In the genomic region with DNA sequence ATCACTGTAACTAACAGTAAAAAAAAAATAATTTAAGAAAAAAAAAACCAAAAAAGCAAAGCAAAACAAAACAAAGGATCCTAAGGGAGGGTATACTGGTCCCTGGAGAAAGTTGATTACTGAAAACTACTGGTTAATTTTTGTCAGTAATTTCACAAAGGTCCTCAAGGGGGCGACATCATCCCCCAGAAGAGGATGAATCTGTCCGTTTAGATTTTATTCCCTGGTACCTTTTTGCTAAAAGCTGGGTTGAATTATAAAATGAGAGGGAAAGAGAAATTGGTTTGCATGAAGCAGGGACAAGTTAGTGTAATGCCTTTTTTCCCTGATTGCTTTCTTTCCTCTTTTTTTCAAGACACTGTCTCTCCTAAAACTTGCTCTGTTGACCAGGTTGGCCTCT, we compare ENCODE assay signal across 7 mouse cellular contexts. TPM values are rescaled to one million over a fixed set of nuclear protein-coding genes. Genes with fewer than 3 reads are reported as not detected.
A peak's percentile ranks its signal among the peaks of the same experiment; 100 is the strongest.
DNase-seq lines count a peak whose midpoint lies in the region; ATAC-seq and TF ChIP-seq lines count a peak whose summit lies in the region.

No protein-coding gene starts in this region.

- peak; percentile 80 for DNase-seq in hindbrain, embryonic 14.5 days (ENCODE audit: low spot score)
- DNase-seq in hindbrain, embryonic 10.5 days (ENCODE audit: low spot score): no peak
- DNase-seq in spleen, postnatal 36 days (ENCODE audit: low spot score in 2 of 2): peak; percentile 23 to 61
- no peak for DNase-seq in spleen, adult 12 weeks (ENCODE audit: low spot score)
- DNase-seq in brain, adult 2 months (ENCODE audit: low read depth, low spot score): peak; percentile 69
- peak; percentile 82 for DNase-seq in limb, embryonic 14.5 days (ENCODE audit: low spot score)

- no peak overlapping the region for H3K4me3 ChIP-seq in hindbrain, embryonic 14.5 days (replicated peaks; ENCODE audit: low read length)
- H3K4me3 ChIP-seq in hindbrain, embryonic 10.5 days: no peak overlapping the region
- H3K4me3 ChIP-seq in limb, embryonic 14.5 days (replicated peaks; ENCODE audit: low read length): no peak overlapping the region

- H3K9ac ChIP-seq in hindbrain, embryonic 14.5 days: no peak overlapping the region
- no peak overlapping the region for H3K9ac ChIP-seq in limb, embryonic 14.5 days (ENCODE audit: low read depth, low read length, severe bottlenecking)

- no peak for ATAC-seq in hindbrain, embryonic 14.5 days (ENCODE audit: low FRiP score)
- no peak for ATAC-seq in limb, embryonic 14.5 days (ENCODE audit: low FRiP score, low read depth)
- no peak for ATAC-seq in erythroblast, adult 5-6 weeks (replicated peaks; ENCODE audit: low FRiP score, poor library complexity, severe bottlenecking)

- TF ChIP-seq POLR2A in limb, embryonic 14.5 days (IDR thresholded peaks at IDR 0.05; ENCODE audit: borderline replicate concordance, extremely low read depth, insufficient read depth, insufficient read length): no peak

- no peaks in the 10 kb centered on the region for H3K27me3 ChIP-seq in hindbrain, embryonic 14.5 days (ENCODE audit: control insufficient read depth, insufficient read depth, low read length)
- H3K27me3 ChIP-seq in hindbrain, embryonic 10.5 days (ENCODE audit: insufficient read depth, poor library complexity, severe bottlenecking): no peaks in the 10 kb centered on the region
- no peaks in the 10 kb centered on the region for H3K27me3 ChIP-seq in limb, embryonic 14.5 days (ENCODE audit: control insufficient read depth, insufficient read depth, low read length)

- H3K9me3 ChIP-seq in hindbrain, embryonic 14.5 days (ENCODE audit: control insufficient read depth, low read length): no peaks in the 10 kb centered on the region
- H3K9me3 ChIP-seq in hindbrain, embryonic 10.5 days: no peaks in the 10 kb centered on the region
- H3K9me3 ChIP-seq in limb, embryonic 14.5 days (ENCODE audit: control insufficient read depth, low read length): no peaks in the 10 kb centered on the region

- H3K36me3 ChIP-seq in hindbrain, embryonic 14.5 days (replicated peaks; ENCODE audit: control insufficient read depth, insufficient read depth): no peaks in the 10 kb centered on the region
- H3K36me3 ChIP-seq in hindbrain, embryonic 10.5 days: no peaks in the 10 kb centered on the region
- H3K36me3 ChIP-seq in limb, embryonic 14.5 days (ENCODE audit: control insufficient read depth, insufficient read depth, low read length): no peaks in the 10 kb centered on the region

- no peaks in the 10 kb centered on the region; the same call in 1 of the 2 replicates for H3K4me1 ChIP-seq in hindbrain, embryonic 14.5 days (replicated peaks; ENCODE audit: control insufficient read depth, insufficient read depth, low read length)
- peaks cover 8% of the 10 kb centered on the region for H3K4me1 ChIP-seq in hindbrain, embryonic 10.5 days (replicated peaks)
- H3K4me1 ChIP-seq in limb, embryonic 14.5 days (ENCODE audit: control insufficient read depth, insufficient read depth, low read length): peaks cover 7% of the 10 kb centered on the region

- H3K27ac ChIP-seq in hindbrain, embryonic 14.5 days: no peak overlapping the region
- H3K27ac ChIP-seq in hindbrain, embryonic 10.5 days: no peak overlapping the region
- H3K27ac ChIP-seq in limb, embryonic 14.5 days (replicated peaks; ENCODE audit: low read depth, low read length): no peak overlapping the region

- no peak overlapping the region for H3K4me2 ChIP-seq in hindbrain, embryonic 14.5 days (replicated peaks)
- no peak overlapping the region for H3K4me2 ChIP-seq in limb, embryonic 14.5 days (replicated peaks; ENCODE audit: low read depth, low read length, severe bottlenecking)

- 0% methylated on average over 2 of the region's 2 CpGs for WGBS in hindbrain, embryonic 14.5 days
- 2% methylated on average over 2 of the region's 2 CpGs for WGBS in hindbrain, embryonic 10.5 days
- WGBS in limb, embryonic 14.5 days: 3% methylated on average over 2 of the region's 2 CpGs

RNA-seq across cellular contexts. Expression of a gene that starts 4.8 kb away (rescaled TPM):
- polyA plus RNA-seq in hindbrain, embryonic 14.5 days (2014; fragmentation: Nextera tagmentation; extraction: Ambion mirVana): 14.4 and 17.0 TPM in 2 replicates
- polyA plus RNA-seq in hindbrain, embryonic 10.5 days (2016; fragmentation: Nextera tagmentation; extraction: Ambion mirVana): 20.5 and 23.0 TPM in 2 replicates
- 49.1 and 57.6 TPM in 2 replicates for polyA plus RNA-seq in limb, embryonic 14.5 days (2012; rRNA removed)
- 15.7 and 18.9 TPM in 2 replicates for polyA plus RNA-seq in limb, embryonic 14.5 days (2014; fragmentation: Nextera tagmentation; extraction: Ambion mirVana)
- total RNA-seq in erythroblast, adult 5-6 weeks (2015; ENCODE audit: low replicate concordance): 37.4 and 37.7 TPM in 2 replicates
- total RNA-seq in erythroblast, adult 5-6 weeks (2017; ENCODE audit: low replicate concordance): 82.9 and 103 TPM in 2 replicates

RNA-seq across cellular contexts. Expression of a gene that starts 8.3 kb away (rescaled TPM):
- 224 and 245 TPM in 2 replicates for polyA plus RNA-seq in hindbrain, embryonic 14.5 days (2014; fragmentation: Nextera tagmentation; extraction: Ambion mirVana)
- 371 and 455 TPM in 2 replicates for polyA plus RNA-seq in hindbrain, embryonic 10.5 days (2016; fragmentation: Nextera tagmentation; extraction: Ambion mirVana)
- 143 and 172 TPM in 2 replicates for polyA plus RNA-seq in limb, embryonic 14.5 days (2012; rRNA removed)
- polyA plus RNA-seq in limb, embryonic 14.5 days (2014; fragmentation: Nextera tagmentation; extraction: Ambion mirVana): 273 and 289 TPM in 2 replicates
- 19.4 and 29.5 TPM in 2 replicates for total RNA-seq in erythroblast, adult 5-6 weeks (2015; ENCODE audit: low replicate concordance)
- 61.9 and 62.0 TPM in 2 replicates for total RNA-seq in erythroblast, adult 5-6 weeks (2017; ENCODE audit: low replicate concordance)

RNA-seq across cellular contexts. Expression of a gene that starts 56.6 kb away (rescaled TPM):
- polyA plus RNA-seq in hindbrain, embryonic 14.5 days (2014; fragmentation: Nextera tagmentation; extraction: Ambion mirVana): 64.3 and 75.4 TPM in 2 replicates
- 67.4 and 70.9 TPM in 2 replicates for polyA plus RNA-seq in hindbrain, embryonic 10.5 days (2016; fragmentation: Nextera tagmentation; extraction: Ambion mirVana)
- 32.8 and 41.6 TPM in 2 replicates for polyA plus RNA-seq in limb, embryonic 14.5 days (2012; rRNA removed)
- 42.7 and 51.3 TPM in 2 replicates for polyA plus RNA-seq in limb, embryonic 14.5 days (2014; fragmentation: Nextera tagmentation; extraction: Ambion mirVana)
- 8.2 TPM in 1 of 2 replicates, not detected in the other for total RNA-seq in erythroblast, adult 5-6 weeks (2015; ENCODE audit: low replicate concordance)
- total RNA-seq in erythroblast, adult 5-6 weeks (2017; ENCODE audit: low replicate concordance): 4.6 and 6.1 TPM in 2 replicates

Comparison
In these comparisons a context has a peak if more than half of its experiments do, and no peak if none do; other contexts are left out.
1. DNase-seq: peak in hindbrain, embryonic 14.5 days (single experiment), spleen, postnatal 36 days (2 of 2), brain, adult 2 months (single experiment) and limb, embryonic 14.5 days (single experiment); none in hindbrain, embryonic 10.5 days (single experiment) and spleen, adult 12 weeks (single experiment).